Mouse (Mus musculus) bone marrow macrophage, adult 2 months (primary cell): ENCODE measurements at regions not wholly inside any gene's neighbourhood (a gene's known extent, or its start where the extent isn't known, plus 50 kb on each side); places are given as distances from the start of the nearest gene placed in this dataset.

ENCODE experiments used
- H3K27ac ChIP-seq: 2 replicates; pipeline ENCODE4 v1.5.1; 2012; ENCODE audit warnings: low read depth, low read length; ENCODE audit not compliant: insufficient read depth
- H3K4me1 ChIP-seq: 2 replicates; pipeline ENCODE4 v1.6.1; 2012; ENCODE audit warnings: low read length; ENCODE audit not compliant: control insufficient read depth, insufficient read depth
- H3K4me3 ChIP-seq: 2 replicates; pipeline ENCODE4 v1.5.1; 2012; ENCODE audit warnings: mild to moderate bottlenecking, low read length, moderate library complexity; ENCODE audit not compliant: insufficient read depth
- CTCF ChIP-seq: IDR thresholded peaks from 2 replicates; pipeline ENCODE4 v1.5.1; 2012; ENCODE audit warnings: low read depth, mild to moderate bottlenecking, low read length, moderate library complexity
- POLR2A ChIP-seq: IDR thresholded peaks from 2 replicates; pipeline ENCODE4 v1.6.1; 2012; ENCODE audit warnings: mild to moderate bottlenecking, low read depth, low read length, borderline replicate concordance

DNA sequence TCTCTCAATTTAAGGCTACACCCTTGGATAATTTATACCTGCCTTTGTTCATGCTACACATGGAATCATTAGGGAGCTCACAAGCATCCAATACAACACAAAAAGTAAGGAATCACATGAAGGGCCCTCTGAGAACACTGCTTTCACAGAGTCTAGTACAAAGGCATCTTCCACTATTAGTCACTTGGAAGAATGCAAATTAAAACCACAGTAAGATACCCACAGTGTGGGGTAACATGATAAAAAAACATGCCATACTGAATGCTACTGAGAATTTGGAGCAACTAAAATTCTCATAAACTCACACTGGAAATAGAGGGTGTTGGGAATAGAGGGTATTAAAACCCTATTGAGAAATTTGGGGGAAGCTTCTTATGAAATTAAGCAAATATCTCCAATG lies 197.6 kb upstream of the Tent5a start:
- no peak overlapping the region for H3K27ac ChIP-seq
- no peak overlapping the region for H3K4me3 ChIP-seq
- H3K4me1 ChIP-seq, result no peaks in the 10 kb centered on the region
- no peak for TF ChIP-seq CTCF
- no peak for TF ChIP-seq POLR2A

DNA sequence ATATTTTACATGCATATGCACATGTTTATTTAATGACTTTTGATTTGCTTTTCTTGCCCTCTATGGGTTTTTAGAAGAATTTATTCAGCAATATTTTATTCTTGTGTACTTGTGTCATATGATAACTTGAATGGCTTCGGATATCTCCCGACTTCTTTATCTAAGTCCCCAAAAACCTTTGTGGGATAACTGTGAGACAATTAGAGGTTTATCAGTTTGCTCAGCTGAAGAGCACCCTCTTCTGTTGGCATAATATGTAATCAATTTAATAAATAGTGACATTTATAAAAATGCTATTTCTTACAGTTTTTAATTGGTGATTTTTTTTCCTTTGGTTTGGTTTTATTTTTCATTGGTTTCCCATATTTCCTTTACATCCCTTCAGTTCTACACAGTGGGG lies 194.2 kb upstream of the Tent5a start:
- H3K27ac ChIP-seq, result no peak overlapping the region
- TF ChIP-seq CTCF (no peak), POLR2A (no peak)
- H3K4me3 ChIP-seq, result no peak overlapping the region
- no peaks in the 10 kb centered on the region for H3K4me1 ChIP-seq

DNA sequence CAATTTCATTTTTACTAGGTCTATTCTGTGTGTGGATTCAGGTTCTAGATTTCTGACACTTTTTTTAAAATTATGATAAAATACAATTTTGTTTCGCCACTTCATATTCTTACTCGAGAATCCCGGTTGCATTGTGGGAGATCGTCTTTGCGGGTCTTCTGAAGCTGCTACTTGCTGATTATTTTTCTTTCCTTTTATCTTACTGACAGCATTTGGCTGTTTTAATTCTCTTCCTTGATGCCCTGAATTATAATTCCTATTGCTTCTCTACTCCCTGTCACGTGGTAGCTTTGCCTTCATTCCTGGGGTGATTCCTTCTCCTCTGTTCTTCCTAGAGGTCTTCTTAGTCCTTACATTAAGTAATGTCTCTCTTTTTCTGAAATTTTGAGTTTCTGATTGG lies 193.8 kb upstream of the Tent5a start:
- Histone ChIP-seq H3K27ac (no peak overlapping the region), H3K4me1 (no peaks in the 10 kb centered on the region), H3K4me3 (no peak overlapping the region)
- TF ChIP-seq CTCF, result no peak
- TF ChIP-seq POLR2A, result no peak

DNA sequence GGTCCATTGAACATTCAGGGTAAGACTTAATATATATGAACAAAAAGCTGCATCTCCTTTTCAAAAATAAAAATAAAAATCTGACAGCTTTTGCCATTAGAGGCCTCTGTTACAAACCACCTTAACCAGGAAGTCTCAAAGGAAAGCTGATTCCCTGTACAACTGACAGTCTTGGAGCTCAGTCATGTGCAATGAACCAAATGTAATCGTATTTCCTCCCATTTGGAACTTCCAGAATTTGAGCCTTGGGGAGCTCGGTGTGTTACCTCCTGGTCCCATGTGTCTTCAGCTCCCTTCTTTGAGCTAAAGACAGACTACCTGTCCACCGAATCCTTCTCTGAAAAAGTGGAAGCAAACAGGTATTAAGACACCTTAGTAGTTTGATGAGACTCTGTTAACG lies 171.9 kb upstream of the Tent5a start:
- TF ChIP-seq CTCF, result no peak
- no peak for TF ChIP-seq POLR2A
- H3K4me3 ChIP-seq, result no peak overlapping the region
- no peak overlapping the region for H3K27ac ChIP-seq
- H3K4me1 ChIP-seq, result 0 out of 2 replicates have a peak, but pooled peaks cover 4% of the 10 kb centered on the region

GRCm38 (mm10) chr9:85497348-85497747 lies 170.2 kb upstream of the Tent5a start:
- Histone ChIP-seq H3K27ac (no peak overlapping the region), H3K4me3 (no peak overlapping the region), H3K4me1 (0 out of 2 replicates have a peak, but pooled peaks cover 4% of the 10 kb centered on the region)
- TF ChIP-seq CTCF (no peak), POLR2A (no peak)

- H3K4me1 ChIP-seq, result 0 out of 2 replicates have a peak, but pooled peaks cover 4% of the 10 kb centered on the region
- H3K4me3 ChIP-seq, result no peak overlapping the region
- TF ChIP-seq POLR2A, result no peak
- TF ChIP-seq CTCF, result no peak
- H3K27ac ChIP-seq, result no peak overlapping the region
These were observed 169.5 kb upstream of the Tent5a start for GRCm38 (mm10) chr9:85496506-85497239.

DNA sequence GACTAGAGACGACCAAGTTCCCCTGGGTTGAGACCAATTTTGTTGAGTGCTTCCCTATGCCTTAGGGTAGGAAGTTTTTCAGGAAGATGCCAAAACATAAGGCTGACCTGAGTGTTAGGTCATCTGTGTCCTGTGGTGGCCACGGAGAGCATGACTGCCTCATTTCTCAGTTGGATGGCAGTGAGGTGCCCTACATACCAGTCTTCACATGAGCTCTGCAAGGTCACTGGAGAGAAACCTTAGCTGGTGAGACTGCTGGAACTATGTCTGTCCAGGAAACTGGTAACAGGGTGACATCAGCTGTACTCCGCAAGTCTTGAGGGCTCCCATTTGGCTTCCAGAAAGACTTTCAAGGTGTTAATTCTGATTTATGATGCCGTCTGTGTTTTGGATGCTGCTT lies 167.9 kb upstream of the Tent5a start:
- no peak for TF ChIP-seq CTCF
- no peak for TF ChIP-seq POLR2A
- no peak overlapping the region for H3K4me3 ChIP-seq
- H3K4me1 ChIP-seq, result 0 out of 2 replicates have a peak, but pooled peaks cover 4% of the 10 kb centered on the region
- no peak overlapping the region for H3K27ac ChIP-seq

GRCm38 (mm10) chr9:85493760-85494159 lies 166.6 kb upstream of the Tent5a start:
- 0 out of 2 replicates have a peak, but pooled peaks cover 4% of the 10 kb centered on the region for H3K4me1 ChIP-seq
- no peak for TF ChIP-seq POLR2A
- TF ChIP-seq CTCF, result no peak
- H3K27ac ChIP-seq, result no peak overlapping the region
- no peak overlapping the region for H3K4me3 ChIP-seq

GRCm38 (mm10) chr9:85490367-85490766 lies 163.2 kb upstream of the Tent5a start:
- Histone ChIP-seq H3K4me1 (no peaks in the 10 kb centered on the region), H3K27ac (no peak overlapping the region), H3K4me3 (no peak overlapping the region)
- no peak for TF ChIP-seq POLR2A
- no peak for TF ChIP-seq CTCF

DNA sequence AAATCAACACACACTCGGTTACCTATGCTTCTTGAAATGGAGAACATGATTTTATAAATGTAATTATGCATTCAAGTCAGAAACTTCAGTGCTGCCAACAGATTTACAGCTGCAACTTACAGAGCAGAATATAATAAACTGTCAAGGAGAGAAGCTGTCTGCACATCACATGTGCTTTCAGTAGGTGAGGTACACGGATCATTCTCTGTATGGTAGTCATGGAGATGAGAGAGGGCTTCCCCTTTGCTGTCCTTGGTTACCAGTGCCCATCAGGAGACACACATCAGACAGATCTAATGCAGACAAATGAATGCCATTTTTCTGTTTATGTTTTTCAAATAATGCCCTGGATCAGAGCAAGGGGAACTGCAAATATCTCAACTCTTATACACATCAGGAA lies 160.8 kb upstream of the Tent5a start:
- no peak for TF ChIP-seq CTCF
- no peak for TF ChIP-seq POLR2A
- no peak overlapping the region for H3K4me3 ChIP-seq
- no peak overlapping the region for H3K27ac ChIP-seq
- no peaks in the 10 kb centered on the region for H3K4me1 ChIP-seq
